Mouse (Mus musculus) right cerebral cortex, postnatal 10 days (tissue): ENCODE results near the gene Ucp2.

Source experiments
- DNase-seq, 2 experiments: peaks; one replicate each; pipeline ENCODE4 v3.0.0; 2021; ENCODE audit warnings: low spot score in 2 of 2

Gene Ucp2

DNA sequence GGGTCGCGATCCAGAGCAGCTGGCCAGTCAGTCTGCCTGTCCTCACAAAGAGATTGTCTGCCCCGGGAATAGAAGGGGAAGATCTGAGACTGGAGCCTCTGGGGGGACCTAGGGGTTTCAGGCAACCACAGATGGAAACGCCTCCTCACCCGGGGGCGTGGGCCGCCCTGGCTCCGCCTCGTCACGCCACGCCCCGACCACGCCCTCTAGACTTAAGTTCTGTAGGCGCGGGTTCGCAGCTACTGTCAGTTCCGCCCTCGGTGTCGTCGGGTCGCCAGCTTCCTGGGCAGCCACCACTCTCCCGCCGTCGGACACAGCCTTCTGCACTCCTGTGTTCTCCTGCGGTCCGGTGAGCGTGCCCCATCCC is at the start of gene Ucp2:
Gene Ucp2, plus strand, starts transcription at position 221 of the 367 bp plus-strand sequence.
- DNase-seq, result peak; percentile 67 to 71

DNA sequence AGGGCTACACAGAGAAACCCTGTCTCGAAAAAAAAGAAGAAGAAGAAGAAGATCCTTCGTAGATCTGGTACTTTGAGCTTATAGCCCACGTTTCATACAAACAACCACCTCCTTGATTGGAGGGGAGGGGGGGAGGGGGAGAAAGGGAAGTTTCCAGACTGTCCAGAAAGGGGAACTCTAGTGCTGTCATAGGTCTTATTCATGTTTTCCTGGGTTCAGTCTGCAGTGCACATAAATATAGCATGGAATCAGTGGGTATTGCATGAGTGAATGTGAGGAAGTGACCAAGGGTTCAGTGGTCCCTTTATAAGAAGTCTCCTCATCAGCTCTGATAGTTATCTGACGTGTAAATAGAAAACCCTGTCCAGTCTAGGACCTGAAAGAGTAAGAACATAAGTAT is 49.4 kb upstream of the Ucp2 start:
- DNase-seq, result no peak

DNA sequence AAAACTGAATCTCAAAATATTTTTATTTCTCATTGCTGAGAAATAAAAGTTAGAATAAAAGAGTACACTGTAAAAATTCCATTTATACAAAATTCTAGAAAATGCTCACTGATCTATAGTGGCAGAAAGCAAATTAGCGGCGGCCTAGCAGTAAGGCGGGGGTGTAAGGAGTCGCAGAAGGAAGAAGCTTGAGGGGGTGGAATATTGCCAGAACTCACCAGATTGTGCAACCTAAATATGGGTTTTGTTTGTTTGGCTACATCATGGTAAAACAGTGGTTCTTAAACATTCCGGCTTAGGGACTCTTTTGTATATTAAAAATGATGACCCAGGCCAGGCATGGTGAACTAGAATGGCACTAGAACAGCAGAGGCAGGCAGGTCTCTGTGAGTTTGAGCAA is 46.9 kb upstream of the Ucp2 start:
- no peak for DNase-seq

DNA sequence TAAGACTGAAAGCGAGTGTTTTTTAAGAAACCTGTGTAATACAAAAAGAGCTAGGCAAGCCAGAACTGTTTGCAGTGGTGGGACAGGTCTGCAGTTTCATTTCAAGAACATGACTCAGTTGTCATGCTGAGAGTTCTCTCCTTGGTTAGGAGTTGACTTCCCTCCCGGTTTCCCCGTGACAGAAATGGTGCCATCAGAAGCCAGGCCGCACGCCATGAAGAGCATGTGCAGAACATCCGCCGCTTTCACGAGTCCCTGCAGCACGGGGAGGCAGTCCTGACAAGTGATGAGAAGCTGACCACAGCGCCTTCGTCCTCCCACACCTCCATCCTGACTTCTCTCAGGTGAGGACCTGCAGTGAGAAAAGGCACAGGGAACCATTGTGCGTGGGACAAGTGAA is 44.6 kb upstream of the Ucp2 start:
- no peak for DNase-seq

DNA sequence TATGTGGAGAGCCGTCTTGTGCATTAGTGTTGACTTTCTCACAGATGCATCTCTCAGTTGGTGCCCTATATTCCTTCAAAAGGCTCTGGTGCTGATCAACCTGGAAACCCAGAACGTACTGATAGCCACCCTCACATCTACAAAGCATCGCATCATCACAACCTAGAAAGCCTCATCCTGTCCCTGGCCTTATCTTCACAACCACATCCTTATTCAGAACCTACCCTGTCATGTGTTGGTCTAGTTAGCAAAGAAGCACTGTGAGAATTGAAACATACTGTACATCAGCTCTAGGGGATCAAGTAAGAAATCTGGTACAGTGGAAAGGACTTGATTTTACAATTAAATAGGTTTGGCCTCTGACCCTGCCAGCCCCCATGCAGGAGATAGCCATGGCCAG is 44.2 kb upstream of the Ucp2 start:
- DNase-seq, result no peak

DNA sequence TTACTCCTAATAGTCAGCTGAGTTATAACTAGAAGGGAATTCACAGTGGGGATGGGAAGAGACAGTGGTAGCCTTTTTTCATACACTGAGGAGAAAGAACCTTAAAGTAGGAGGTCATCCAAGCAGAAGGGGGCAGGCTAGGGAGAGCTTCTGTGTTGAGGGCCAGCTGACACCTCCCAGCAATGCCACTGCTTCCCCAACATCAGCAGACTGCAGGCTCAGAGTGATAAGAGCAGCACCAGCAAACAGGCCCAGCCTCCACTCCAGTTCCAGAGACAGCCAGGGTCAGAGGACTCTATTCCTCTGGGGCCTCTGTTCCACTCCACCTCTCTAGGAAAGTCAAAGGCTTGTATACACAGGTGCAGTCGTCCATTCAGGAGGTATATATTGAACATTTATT is 35.0 kb upstream of the Ucp2 start:
- DNase-seq, result no peak

DNA sequence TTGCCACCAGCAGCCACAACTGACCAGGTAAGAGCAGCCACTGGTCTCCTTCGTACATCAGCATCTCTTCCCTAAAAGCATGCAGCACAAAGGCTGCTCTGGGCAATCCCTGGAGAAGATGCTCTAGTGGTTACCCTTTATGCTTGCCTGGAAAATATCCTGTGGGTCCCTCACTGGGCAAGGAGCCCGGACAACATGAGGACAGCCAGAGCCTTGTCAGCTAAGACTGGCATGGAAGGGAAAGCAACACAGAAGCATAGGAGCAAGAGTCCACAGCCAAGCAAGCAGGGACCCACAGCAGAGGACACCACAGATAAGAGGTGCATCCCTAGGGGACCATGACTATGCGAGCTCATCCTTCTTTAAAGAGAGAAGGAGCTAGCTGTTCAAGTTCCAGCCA is 33.3 kb upstream of the Ucp2 start:
- DNase-seq, result no peak

DNA sequence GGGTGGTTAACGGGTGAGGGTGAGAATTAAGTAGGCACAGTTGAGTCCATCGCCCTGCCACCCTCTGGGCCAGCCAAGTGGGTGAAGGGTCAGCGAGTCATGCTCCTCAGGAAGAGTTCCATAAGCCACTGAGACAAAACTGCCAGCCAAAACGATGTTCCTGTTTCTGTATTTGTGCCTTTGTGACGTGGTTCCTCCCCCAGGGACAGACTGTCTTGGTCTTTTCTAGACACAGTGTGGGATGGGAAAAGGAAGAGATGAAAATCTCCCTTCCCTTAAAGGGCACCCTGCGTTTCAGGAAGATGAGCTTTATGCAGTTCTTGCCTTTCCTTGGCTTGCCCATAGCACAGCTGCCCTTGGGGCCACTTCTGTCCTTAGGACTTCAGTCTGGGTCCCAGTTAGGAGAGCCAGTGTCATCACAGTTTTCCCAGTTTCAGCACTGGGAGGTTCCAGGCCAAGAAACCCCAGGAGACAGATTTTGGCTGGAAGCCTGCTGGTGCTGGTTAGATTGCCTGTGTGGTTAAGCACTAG is 31.5 kb upstream of the Ucp2 start:
- peak; percentile 71 to 74 for DNase-seq

DNA sequence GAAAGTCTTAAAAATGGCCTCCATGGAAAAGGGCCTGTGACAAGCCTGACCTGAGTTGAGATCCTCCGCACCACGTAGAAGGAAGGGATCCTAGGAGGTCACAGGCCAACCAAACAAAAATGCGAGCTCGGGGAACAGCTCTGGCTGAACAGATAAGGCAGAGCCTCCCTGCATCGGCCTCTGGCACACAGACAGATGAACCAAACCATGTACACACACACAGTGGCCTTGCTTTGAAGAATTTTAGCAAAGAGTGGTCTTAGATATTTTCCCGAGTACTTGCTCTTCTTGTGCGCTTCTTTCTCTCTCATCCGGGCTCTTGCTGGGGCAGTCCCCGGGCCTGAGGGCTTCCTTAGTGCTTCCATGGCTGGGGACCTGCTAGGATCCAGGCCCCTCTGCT is 29.9 kb upstream of the Ucp2 start:
- DNase-seq, result no peak

DNA sequence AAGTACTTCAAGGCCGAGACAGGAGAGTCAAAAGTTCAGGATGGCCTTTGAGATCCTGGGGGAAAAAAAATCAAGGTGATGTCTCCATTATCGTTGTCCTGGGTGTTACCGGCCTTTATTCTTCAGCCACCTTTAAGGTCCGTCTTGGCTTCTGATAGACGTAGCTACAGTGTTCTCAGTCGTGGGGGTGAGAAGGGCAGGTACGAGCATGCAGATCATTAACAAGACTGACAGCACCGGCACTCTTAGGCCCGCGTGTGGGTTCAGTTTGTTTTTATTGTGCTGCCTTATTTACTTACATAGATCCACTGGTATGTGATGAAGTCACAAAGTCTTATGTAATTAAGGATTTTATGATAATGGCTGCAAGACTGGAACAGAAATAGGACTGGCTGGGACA is 29.4 kb upstream of the Ucp2 start:
- no peak for DNase-seq

DNA sequence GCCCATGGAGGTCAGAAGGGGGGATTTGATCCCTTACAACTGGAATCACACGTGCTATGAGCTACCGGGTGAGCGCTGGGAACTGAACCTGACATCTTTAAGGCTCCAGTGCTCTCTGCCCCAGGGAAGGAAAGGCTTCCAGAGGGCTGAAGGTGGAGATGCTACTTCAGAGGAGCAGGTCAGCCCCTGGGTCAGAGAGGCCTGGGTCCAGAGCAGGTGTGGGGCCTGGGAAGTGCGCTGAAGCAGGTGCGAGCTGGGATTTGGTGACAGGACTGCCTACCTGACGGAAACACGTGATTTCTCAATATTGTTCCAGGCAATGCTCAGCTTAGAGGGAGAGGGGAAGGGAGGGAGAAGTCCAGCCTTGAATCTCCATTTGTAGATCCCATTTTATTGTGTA is 28.9 kb upstream of the Ucp2 start:
- DNase-seq, result no peak

DNA sequence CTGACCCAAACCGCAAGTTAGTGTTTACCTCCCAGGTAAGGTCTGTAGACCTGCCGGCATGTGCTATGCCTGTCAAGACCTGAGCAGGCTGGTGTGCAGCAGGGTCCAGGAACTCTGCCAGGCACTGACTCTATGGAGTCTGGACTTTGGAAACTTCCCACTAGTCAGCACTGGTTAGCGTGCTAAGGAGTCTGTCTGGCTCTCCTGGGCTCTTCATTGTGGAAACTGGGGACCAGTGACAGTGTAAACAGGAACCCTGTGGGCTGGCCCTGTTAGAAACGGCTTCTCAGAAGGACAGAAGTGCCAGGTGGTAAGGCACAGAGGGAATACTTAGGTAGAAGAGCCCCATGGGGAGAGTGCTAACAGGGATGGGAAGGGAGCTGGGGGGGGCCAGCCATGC is 27.9 kb upstream of the Ucp2 start:
- DNase-seq, result no peak

DNA sequence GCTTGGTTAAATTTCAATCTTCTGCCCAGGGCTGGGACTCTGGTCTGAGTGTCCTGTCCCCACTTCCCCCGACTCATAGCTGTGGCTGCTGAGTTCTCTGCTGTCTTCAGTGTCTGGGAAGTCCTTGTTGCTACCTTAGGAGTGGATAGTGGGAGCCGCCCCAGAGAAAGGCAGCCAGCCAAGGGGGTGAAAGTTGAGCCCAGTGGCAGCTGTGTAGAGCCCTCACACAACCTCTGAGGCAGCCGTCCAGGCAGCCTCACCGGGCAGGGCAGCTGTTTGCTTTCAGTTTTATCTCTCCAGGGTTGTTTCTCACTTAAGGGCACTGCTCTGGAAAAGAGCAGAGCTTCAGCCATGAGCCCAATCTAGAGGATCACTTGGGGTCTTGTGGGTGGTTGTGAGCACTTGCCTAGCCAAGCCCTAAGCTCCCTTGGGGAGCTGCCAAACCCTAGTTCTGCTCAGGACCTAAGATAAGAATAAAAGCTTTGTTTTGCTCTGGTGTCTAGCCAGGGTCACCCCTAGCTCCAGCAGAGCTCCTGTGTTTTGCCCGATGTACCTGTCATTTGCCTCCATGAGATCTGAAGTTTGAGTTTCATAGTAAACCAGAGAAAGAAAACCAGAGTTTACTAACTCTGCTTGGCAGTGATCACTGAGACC is 27.4 kb upstream of the Ucp2 start:
- DNase-seq, result peak; percentile 43

DNA sequence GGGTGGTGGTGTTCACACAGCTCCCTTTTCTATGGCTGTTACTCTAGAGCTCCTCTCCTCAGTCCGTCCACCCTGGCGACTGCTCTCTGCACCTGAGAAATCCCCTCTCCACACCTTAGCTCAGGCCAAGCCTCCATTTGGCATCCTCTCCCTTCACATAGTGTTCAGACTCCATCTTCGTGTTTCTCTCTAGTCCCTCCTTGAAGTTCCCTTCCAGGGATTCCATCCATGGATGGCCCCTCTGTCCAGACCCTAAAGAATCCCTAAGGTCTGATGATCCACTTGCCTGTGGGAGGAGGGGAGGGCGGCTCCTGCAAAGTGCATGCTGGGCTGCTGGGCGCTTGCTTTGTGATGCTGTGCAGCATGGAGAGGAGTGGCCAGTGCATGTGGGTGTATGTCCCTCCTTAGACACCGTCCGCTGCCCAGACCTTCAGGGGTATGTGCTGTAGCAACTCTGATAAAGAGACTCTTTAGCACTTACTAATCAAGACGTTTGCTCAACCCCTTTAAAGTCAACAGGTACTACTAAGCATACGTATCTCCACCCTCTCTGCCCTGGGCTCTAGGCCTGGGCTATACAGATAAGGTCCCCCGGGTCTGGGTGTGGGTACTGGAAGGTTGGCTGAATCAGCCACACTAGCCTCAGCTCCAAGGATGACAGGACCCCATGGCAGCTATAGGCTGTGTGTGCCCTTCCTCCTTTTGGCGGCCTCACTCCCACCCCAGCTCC is 26.2 kb upstream of the Ucp2 start:
- DNase-seq, result no peak

DNA sequence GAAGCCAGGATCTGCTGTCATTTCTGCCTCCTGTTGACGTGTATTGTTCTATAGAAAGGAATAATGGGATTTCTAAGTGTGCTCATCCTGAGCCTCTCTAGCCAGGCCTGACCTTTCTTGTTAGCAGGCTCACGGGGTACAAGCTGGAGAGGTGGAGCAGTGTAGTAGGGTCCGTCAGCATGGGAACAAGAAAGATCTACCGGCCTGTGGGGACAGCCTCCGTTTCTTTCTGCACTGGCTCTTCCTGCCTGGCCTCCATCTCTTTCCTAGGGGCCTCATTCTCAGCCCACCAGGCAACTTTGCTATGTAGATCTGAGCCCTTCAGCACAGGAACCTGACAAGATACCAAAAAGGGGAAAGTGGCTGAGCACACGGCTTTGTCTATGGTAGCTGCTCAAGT is 24.4 kb upstream of the Ucp2 start:
- no peak for DNase-seq

DNA sequence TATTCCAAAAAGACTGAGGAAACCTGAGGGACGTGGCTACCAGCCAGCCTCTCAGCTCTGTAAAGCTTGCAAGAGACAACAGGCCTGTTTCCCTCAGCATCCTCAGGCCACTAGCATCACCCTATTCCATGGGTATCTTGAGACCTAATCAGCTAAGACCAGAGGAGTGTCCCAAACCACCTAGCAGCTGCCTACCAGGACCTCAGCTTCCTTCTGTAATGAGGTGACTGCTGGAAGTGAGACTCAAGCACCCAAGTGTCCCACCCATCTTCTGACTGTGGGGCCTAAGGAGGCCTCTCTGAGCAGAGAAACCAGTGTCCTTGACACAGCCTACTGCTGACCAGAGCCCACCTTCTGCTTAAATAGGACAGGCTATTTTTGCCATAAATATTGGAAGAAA is 23.6 kb upstream of the Ucp2 start:
- DNase-seq, result no peak

DNA sequence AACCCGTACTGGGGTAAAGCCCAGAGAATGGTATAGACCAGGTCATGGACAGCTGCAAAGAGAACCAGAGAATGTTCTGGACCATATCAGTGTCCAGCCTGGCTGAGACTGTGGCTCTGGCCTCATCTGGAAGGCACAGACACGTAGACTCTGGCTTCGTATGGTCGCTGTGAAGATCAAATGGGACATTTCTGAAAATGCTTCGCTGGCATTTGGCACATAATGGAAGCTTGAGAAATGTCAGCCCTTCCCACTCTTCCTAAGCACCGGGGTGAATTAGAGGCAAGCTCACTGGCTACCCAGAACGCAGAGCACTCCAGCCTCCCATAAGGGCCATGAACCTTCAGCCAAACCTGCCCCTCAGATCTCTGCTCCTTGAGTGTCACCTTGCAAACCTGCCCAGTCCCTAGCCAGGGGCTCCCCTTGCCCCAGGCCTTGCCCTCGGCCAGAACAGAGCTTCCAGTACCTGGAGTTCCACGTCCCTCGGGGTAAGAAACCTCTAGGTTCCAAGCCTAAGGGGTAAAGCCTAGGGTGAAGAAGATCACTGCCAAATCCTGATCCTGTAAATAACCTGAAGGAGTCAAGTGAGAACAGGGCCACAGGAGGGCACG is 22.2 kb upstream of the Ucp2 start:
- no peak for DNase-seq

DNA sequence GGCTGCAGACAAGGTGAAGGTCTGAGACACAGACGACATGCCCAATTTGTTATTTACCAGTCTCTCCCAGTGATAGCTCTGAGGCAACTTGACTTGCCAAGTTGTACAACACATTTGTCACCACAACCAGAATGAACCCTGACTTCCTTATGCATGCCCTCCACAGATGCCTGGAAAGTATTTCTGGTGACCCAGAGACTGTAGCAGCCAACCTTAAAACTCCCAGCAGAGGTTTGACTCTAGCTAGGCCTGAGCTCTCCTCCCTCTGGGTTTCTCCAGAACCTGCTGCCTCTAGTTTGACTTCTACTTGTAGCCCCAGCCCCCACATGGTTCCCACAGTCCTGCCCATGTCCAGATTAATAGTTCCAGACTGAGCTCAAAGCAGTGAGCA is 21.7 kb upstream of the Ucp2 start:
- no peak for DNase-seq

DNA sequence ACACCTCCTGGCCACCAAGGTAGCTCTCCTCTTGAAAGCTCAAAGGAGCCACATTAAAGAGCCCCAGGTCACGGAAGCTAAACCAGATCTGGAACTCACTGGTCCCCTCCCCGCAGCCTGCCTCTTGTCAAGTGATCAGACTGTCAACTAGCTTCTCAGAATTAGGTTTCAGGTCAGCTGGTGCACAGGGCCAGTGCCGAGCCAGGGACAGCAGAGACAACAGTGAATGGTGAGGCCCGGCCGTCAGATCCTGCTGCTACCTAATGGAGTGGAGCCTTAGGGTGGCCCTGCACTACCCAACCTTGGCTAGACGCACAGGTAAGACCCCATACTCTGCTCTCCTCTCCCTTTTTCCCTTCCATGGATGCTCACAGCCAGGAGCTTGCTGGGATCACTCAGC is 20.4 kb upstream of the Ucp2 start, which contains the start of gene Ucp3:
Gene Ucp3, plus strand, starts transcription at position 214 of the 400 bp plus-strand sequence.
- DNase-seq, result no peak

DNA sequence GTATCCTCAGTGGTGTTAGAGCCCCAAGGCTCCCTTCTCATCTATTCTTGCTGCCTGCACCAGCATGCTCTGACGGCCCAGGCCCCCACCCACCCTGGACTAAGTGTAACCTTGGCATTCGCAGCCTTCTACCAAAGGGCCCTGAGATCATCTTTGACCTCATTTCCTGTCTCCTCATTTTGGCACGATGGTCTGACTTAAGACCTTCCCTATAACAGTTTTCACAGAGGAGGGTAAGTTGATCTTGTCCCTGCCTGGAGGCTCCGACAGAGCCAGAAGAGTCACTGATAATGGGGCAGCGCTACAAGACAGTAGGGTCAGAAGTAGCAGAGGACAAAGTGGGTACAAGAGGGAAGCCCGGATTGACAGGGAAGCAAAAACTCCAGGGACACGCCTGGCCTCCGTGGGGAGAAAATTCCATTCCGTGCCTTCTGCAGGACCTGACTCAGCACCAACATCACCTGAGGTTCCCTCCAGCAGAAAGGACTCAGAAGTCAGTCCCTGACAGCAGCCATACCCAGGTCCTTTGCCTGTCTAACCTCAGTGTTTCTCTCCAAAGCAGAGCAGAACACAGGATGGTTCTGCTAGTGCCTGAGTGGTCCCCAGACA is 19.2 kb upstream of the Ucp2 start:
- no peak for DNase-seq

DNA sequence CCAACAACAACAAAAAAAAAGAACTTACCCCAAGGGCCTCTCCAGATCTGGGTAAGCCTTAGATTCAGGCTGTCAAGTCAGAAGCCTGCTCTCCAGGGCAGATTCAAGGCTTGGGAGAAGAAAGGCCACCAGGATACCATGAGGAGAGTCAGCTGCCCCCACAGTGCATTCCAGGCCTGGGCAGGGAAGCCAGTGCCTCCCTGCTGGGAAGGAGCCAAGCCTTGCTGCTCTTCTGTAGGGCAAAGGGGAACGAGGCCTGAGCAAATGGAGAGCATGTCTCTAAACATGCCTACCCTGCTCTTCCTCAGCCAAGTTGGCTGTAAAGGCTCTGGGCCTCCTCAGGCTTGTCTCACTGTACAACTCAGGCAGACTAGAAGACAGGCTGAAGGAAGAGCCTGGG is 18.5 kb upstream of the Ucp2 start:
- no peak for DNase-seq

DNA sequence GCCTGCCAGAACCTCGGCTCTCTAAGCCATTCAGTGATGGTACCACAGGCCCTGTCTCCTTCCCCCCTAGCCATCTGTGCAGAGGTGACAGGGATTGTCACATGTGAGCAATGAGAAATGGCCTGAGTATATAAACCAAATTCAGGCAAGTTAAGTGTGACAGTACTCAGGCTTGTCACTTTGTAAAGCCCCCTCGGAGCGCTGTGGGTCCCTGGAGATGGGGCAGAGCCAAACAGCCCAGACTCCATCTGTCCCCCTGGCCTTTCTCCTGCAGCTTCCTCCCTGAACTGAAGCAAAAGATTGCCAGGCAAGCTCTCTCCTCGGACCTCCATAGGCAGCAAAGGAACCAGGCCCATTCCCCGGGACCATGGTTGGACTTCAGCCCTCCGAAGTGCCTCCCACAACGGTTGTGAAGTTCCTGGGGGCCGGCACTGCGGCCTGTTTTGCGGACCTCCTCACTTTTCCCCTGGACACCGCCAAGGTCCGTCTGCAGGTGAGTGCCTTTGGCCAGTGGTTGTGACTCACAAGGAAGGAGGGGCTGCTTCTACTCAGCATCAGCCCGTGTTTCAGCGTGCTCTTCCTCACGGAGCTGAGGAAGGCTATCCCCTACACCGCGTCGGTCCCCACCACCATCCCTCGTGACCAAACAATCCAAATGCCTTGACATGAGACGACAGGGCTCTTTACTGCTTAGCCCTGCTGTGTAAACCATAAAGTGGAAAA is 13.9 kb upstream of the Ucp2 start:
- DNase-seq, result no peak
